Mouse (Mus musculus): Measurements from ENCODE around the gene Vav1. TPM values are rescaled to one million over a fixed set of nuclear protein-coding genes. Genes with fewer than 3 reads are reported as not detected.
"Not testable (repeated sequence)": the region's sequence is repeated elsewhere in the genome, so short reads cannot be mapped to it uniquely, and the experiment has no call there.

Vav1 gene
- polyA plus RNA-seq, 3 experiments from 2014 or later, result 66.1 to 89.2 (median 85.7) TPM

DNA sequence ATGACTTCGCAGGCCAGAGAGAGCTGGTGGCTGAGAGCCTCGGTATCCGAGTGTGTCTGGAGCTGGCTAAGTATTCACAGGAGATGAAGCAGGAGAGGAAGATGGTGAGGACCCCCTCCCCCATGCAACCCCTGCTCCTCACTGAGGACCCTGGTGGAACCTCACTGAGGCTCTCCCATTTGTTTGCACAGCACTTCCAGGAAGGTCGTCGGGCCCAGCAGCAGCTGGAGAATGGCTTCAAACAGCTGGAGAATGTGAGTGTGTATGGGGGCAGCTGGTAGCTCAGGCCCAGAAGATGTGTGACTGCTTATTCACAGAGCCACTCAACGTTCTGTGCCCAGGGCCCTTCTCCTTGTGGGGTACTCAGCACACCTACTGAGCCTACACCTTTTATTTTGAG is 25.6 kb upstream of the Vav1 start:
- no peak for ATAC-seq

DNA sequence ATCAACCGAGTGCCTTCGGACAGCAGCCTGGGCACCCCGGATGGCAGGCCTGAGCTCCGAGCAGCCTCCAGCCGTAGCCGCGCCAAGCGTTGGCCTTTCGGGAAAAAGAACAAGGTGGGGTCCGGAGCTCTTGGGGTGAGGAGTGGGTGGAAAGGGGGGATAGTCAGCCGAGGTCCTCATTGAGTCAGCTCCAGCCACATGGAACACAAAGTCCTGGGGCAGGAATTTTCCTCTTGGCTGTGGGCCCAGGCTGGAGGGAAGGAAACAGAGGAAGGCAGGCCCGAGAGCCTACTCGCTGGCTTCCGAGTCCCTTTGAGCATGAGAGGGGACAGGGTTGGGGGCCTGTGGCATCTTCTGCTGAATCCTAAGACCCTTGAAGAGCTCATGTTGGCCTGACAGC is 23.5 kb upstream of the Vav1 start:
- no peak for ATAC-seq

DNA sequence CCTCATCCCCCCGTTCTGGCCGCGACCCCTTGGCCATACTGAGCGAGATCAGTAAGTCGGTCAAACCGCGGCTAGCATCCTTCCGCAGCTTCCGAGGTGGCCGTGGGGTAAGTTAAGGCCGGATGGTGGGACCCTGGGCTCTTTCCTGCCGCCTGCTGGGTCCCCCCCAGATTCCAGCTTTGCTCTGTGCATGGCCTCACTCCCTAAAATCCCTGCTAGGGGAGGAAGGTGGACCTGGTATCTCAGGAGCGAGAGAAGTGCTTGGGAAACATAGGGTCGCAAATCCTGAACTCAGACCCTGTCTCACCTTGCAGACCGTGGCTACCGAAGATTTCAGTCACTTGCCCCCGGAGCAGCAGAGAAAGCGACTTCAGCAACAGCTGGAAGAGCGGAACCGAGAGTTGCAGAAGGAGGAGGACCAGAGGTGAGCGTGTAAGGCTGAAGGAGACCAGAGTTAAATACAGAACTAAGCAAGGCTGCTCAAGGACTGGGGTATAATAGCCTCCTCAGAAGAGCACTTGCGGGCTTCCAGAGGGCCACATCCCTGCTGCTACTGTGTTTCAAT is 21.9 kb upstream of the Vav1 start:
- ATAC-seq, result no peak

DNA sequence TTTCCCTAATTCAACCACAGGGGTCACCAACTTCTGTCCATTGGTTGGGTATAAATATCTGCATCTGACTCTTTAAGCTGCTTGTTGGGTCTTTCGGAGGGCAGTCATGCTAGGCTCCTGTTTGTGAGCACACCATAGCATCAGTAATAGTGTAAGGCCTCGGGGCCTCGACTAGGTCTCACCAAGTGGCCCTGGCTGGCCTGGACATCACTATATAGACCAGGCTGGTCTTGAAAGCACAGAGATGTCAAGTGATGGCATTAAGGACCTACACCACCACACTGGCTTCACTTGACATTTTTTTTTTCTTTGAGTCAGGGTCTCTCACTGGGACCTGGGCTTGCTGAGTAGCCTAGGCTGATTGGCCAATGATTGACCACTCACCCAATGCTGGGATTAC is 20.7 kb upstream of the Vav1 start:
- ATAC-seq, result no peak

DNA sequence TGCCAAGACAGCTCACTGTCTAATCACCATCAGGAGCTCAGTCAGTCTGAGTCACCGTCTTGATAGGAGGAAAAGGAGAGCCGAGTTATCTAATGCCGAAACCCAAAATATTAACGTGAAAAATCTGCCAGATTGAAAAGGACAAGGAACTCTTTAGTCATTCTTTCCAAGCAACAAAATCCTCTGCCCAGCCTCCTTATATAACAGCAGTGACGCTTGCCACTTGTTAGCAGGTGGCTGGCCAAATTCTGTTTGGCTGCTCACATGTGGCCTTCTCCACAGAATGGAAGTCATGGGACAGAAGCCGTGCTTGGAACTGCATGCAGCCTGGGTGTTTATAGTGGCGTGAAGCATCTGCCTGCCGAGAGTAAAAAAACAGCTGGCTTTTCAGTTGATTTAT is 19.2 kb upstream of the Vav1 start:
- no peak for ATAC-seq

DNA sequence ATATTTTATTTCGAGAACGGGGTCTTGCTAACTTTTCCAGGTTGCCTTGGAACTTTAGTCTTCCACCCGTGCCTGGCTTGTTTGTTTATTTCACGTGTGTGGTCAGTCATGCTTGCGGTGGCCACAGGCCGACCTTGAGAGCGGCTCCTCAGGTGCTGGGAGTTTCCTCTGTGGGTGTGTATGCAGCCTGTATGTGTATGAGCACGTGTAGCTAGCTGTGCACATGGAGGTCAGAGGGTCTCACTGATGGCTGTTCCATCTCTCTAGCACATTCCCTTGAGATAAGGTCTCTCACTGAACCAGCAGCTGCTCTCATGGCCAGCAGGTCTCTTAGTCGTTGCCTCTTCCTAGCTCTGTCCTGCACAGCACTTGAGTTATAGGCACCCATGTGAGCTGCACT is 18.5 kb upstream of the Vav1 start:
- no peak for ATAC-seq

DNA sequence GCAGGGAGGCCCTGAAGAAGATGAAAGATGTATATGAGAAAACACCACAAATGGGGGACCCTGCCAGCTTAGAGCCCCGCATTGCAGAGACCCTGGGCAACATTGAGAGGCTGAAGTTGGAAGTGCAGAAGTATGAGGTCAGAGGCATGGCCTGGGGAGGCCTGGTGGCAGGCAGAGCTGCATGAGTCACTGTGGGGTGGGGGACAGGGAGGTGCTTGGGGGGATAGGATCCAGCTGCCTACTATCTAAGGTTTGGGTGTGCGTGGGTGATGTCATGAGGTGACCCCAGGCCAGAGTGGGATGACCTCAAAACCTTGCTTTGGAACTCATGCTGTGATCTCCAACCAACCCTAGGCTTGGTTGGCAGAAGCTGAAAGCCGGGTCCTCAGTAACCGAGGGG is 17.6 kb upstream of the Vav1 start:
- ATAC-seq, result no peak

DNA sequence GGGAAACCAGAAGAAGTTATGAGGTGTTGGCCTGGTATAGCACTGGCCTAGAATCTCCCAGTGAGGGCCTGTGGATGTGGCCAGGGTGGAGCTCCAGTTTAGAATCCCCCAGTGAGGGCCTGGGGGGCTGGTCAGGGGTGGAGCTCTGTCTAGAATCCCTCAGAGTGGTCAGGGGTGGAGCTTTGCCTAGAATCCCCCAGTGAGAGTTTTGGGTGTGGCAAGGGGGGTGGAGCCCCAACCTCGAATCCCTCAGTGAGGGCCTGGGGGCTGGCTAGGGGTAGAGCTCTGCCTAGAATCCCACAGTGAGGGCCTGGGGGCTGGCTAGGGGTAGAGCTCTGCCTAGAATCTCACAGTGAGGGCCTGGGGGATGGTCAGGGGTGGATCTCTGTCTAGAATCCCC is 17.1 kb upstream of the Vav1 start:
- ATAC-seq, result no peak

DNA sequence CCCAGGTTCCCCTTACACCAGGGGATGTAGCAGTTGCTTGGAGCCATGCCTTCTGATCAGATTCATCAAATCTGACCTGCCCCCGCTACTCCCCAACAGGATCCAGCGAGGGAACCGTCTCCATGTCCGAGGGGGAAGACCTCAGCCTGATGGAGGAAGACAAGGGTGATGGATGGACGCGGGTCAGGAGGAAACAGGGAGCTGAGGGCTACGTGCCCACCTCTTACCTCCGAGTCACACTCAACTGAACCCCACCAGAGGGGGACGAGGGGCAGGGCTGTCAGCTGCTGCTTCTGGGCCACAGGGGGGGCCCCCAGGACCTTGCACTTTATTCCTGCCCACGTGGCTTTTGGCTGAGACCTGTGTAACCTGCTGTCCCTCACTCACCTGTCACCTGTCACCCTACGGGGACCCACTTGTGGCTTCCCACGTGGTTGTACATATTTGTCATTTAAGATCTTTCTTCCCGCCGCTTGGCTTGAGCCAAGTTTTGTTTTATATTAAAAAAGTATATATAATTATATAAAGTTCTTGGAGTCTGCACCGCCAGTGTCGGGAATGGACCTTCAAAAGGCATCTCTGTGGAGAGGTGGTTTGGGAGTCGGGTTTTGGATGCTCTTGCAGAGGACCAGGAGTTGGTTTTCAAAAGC is 15.9 kb upstream of the Vav1 start:
- ATAC-seq, result no peak

DNA sequence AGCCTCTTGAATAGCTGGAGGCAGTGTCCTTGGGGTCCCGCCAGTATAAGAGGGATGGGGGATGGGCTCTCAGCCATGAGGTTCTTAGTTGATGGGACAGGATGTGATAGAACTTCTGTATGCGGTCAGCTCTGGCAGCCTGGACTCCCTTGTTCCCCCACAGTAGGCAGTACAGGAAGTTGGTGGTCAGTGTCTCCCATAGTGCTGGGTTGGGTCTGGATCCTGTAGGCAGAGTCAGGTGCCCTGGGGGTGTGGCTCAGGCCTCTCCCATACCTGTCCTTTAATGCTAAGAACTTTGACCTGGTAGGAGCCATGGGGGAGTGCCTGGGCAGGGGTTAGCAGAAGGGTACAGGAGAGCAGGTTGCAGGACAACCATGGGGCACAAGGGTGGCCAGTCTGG is 14.7 kb upstream of the Vav1 start:
- peak; percentile 41 for ATAC-seq

DNA sequence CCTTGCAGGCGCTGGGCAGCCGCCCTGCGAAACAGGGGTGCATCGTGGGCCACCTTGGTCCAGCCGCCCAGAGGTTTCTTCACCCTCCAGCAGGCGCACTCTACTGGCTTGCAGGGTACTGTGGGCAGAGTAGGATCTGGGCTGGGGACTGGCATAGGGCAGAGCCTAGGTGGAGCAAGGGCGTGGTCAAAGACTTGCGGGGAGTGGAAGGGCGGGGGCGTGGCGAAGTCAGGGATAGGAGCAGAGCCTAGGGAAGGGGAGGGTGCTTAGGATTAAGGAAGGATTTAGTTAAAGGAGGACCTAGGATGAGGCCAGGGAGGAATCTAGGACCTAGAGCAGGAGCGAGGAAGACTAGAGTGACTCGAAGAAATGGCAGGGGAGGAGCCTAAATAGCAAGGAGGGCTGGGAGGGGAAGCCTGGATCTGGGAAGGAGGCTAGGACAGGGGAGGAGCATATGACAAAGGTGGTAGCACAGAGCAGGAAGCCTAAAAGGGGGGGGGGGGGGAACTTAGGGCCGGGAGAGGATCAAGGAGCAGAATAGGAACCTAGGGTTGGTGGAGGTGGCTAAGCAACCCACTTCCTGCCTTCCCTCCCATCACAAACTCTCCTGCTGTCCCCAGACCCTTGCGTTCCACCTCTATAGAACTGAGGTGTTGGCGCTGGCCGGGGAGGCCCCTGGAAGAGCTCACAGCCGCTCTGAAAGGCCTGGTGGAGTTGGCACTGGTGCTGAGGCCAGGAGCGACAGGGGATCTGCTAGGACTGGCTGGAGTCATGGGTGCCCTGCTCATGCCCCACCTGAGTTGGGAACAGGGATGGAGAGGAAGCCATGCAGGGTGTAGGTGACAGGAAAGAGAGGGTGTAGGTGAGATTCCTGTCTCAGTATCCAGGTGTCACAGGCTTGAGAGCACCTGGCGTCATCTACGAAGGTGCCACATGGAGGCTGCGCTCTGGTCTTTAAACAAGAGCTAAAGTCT is 13.6 kb upstream of the Vav1 start:
- peak; percentile 28 for ATAC-seq

DNA sequence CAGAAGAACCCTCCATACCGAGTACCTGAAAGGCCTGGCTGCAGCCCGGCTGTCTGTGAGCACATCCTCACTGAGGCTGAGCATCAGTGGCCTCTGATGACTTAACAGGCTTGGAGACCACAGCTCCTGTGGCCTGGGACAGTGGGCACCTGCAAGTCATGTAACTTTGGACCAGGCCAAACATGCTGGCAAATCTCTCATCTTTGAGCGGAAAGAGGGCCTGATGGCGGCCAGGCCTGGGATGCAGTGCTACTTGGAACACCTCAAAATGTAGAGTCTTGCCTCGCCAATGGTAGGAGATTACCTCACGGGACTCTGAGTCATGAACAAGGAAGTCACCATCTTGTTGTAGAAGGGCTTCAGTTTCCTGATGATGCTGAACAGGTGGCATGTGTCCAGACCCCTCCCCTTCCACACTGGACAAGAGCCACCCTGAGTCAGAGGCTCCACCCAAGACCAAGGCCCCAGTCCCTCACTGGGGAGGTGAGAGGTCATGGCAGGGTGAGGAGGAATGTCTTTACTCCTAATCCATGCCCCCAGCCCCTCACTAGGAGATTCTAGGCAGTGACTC is 11.3 kb upstream of the Vav1 start:
- no peak for ATAC-seq

DNA sequence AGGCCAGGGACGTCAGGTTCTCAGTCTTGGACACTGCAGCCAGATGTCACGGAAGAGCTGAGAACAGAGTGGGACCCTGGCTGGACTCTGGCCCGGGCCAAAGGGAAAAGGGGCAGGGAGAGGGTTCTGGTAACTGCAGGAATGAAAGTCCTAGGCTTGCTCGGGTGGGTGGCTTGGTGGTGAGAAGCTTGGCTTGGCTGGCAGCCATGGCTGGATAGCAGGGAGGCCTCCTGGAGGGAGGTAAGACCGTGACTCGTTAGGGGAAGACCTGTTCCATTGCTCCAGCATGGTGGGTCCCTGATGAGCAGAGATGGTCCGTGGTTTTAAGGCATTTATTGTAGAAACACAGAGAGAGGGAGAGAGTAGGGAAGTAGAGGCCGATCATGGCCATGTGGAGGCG is 7.6 kb upstream of the Vav1 start:
- ATAC-seq, result no peak

DNA sequence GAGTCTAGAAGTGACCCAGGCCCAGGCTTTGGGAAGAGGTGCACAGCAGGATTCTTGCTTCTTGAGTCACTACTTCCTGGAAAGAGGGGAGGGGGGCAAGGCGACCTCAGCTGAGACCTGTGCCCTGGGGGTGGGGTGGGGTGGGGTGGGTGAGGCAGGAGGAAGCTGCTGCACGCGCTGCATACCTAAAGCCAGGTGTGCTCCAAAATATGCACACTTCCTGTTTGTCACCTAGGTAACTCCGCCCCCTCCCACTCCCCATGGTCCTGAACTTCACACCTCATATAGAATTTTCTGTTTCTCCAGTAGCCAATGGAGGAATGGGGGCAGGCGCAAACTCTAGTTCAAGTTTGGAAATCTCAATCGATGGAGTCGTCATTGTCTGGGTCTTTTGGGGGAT is 5.1 kb upstream of the Vav1 start:
- ATAC-seq, result no peak

DNA sequence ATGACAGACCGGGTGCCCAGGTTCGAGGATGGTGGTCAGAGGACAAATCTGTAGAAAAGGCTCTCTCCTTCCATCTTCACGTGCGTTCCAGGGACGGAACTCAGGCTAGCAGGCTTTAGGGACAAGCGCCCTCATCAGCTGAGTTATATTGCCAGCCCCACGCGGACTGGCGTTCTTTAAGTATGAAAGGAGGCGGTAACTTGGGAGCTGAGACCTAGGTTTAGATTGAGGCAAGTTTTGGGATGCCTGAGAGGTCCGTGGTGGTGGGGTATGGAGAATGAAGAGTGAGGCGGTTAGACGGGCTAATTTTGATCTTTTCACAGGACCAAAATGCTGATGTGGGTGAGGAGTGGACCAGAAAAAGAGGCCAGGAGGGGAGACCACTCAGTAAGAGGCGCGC is 4.2 kb upstream of the Vav1 start:
- no peak for ATAC-seq

DNA sequence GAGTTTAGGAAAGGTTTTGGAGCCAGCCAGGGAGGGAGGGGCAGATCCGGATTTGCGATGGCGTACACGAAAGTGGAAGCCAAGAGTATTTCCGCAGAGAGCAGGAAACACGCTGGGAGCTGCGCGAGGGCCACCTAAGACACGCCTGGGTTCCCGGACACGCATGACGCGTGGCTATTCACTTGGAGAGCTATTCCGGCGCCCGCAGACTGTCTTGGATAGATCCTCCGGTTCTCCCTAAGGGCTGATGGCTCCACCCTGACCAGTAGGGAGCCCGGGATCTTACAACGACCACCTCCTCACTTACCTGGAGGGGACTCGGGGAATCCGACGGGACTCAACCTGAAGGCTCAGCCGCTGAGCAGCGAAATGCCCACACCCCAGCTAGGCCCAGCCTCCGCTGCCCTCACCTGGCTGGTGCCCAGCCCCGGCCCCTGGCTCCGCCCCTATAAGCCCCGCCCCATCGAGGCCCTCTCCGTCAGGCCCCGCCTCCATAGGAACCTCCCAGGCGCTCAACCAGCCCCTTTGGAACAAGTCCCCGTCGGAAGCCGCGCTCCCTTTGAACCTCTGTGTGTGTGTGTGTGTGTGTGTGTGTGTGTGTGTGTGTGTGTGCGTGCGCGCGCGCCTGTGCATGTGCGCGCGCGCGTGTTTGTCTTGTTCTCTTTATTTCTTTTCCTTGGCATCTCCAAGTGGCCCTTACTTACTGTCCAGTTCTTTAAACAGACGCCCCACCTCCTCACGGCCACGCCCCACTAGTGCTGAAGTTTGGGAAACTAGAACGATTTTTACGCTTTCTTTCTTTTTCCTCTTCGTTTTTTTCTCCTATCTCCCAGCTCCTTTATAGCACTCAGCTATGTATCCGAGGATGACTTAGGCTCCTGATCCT is 3.5 kb upstream of the Vav1 start:
- ATAC-seq, result peak; percentile 65

DNA sequence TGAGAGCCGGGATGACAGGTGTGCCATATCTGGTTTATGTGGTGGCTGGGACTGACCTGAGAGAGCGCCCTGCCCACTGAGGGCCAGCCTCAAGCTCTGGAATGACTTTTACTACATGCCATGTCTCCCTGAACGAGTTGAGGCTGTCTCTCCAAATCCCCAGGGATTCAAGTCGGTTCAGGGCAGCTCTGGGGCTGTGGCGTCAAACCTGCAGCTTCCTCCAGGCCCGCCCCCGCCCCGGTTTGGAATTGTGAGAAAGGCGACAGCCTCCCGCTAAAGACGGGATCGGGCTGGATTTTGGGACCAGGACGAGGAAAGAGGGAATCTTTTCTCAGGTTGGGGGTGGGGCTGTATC is 2.9 kb upstream of the Vav1 start:
- no peak for ATAC-seq

DNA sequence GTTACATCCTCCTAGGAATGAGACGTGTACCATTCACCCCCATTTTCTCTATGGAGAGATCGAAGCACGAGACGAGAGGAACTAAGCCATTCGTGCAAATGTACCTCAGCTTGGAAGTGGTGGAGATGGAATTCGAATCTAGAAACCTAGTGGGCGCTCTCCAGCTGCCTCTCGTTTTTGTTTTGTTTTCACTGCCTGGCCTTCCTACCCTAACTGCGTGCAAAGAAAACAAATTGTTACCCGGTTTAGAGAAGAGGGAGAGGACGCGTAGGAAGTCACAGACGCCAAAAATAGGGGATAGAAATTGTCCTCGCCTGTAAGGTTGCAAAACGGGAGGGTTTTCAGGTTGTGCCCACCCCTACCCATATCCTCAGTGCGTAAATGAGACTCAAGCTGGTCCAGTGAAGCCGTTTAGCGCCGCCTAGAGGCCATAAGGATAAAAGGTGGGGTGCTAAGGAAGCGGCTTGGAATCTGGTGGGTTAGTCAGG is 2.2 kb upstream of the Vav1 start:
- peak; percentile 38 for ATAC-seq

DNA sequence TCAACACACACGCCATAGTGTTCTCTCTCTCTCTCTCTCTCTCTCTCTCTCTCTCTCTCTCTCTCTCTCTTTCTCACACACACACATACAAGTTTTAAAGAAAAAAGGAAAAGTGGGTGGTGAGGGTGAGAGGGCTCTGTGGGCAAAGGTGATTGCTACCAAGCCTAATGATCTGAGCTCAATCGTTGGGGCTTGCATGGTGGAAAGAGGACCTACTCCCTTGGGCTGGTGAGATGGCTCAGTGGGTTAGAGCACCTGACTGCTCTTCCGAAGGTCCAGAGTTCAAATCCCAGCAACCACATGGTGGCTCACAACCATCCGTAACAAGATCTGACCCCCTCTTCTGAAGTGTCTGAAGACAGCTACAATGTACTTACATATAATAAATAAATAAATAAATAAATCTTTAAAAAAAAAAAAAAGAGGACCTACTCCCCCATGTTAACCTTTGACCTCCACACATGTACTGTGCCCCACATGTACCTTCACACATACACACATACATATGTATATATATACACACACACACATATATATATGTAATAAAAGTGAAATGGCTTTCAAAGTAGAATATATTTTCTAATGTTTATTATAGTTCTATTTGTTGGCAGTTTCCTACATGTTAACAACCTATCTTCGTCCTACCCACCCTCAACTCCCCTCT is 1.2 kb upstream of the Vav1 start:
- not testable (repeated sequence) for ATAC-seq

DNA sequence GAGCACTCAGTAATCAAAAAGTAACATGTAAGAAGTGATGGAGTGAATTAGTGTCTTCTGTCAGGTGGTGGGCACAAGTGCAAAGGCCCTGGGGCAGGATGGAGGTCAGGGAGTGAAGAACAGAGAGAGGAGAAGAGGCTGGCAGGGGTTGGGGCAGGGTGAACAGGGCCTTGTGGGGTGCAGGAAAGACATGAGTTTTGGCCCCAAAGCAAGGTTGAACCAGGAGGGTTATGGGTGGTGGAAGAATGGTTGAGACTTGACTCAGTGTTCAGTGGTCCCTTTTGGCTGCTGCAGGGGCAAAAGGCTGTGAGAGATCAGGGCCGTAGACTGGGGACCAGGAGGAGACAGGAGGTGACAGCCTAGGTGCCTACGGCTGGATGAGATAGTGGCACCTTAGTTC is 363 bp upstream of the Vav1 start:
- ATAC-seq, result no peak

DNA sequence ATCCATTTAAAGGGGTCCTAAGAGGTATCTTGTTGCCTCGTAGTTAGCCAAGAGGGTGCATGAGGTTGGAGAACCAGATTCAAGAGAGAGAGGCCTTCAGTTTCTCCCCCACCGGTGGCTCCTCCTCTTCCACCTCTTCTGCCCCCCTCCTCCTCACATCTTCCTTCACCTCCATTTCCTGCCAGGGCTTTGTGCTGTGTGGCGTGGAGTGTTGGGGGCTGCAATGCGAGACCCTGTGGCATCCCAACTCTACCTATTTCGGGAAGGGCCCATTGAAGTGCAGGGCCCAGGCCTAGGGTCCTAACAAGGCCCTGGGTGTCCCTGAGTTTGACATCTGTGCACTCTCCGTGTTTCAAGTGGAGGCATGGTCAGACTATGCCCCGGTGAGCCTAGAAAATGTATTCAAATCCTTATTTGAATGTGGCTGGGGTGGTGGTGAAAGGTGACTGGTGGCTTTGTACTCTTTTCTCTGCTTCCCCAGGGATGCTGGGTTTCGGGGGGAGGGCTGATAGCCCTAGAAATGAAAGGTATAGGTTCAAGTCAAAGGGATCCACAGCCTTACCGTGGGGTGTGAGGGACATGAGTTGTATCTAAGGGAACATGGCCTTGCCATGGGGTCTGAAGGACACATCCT is 808 bp downstream of the Vav1 start:
- ATAC-seq, result peak; percentile 46
